Mouse (Mus musculus): ENCODE results near the gene Ak3. TPM values are rescaled to one million over a fixed set of nuclear protein-coding genes. Genes with fewer than 3 reads are reported as not detected.

The Ak3 gene
- polyA plus RNA-seq, 1 experiment from 2014 or later = 69.8 TPM

DNA sequence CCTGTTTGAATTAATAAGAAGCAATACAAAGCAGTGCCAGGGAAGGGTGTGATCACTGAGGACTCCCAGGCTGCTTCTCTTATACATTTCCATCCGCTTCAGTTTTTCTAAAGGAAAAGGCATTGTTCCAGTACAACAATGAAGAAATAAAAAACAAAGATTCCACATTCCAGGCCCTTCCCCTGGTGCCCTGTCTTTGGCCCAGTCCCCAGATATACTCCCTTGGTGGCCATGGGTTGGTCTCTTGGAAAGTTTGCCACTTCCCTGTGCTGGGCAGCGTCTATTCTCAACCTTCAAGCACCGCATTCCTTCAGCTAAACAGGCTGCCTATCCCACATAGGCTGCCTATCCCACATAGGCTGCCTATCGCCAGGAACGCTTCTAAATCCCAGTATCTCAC, 10.7 kb downstream of the Ak3 start:
- WGBS = 77% methylated on average over 5 of the region's 5 CpGs
- Histone ChIP-seq H3K4me1 (replicated peaks; ENCODE audit: control insufficient read depth, insufficient read depth, low read length) (no peaks in the 10 kb centered on the region), H3K9me3 (ENCODE audit: control insufficient read depth, low read length) (no peaks in the 10 kb centered on the region; the same call in 1 of the 2 replicates), H3K4me3 (replicated peaks; ENCODE audit: low read length) (no peak overlapping the region), H3K4me2 (replicated peaks) (no peak overlapping the region), H3K27ac (no peak overlapping the region), H3K36me3 (replicated peaks; ENCODE audit: control insufficient read depth, insufficient read depth) (peaks cover 15% of the 10 kb centered on the region), H3K27me3 (ENCODE audit: control insufficient read depth, insufficient read depth, low read length) (no peaks in the 10 kb centered on the region), H3K9ac (no peak overlapping the region)
- ATAC-seq (ENCODE audit: low FRiP score) (no peak), DNase-seq (ENCODE audit: low spot score) (no peak)

- Histone ChIP-seq H3K4me1 (replicated peaks; ENCODE audit: control insufficient read depth, insufficient read depth, low read length) (no peaks in the 10 kb centered on the region), H3K9ac (no peak overlapping the region), H3K36me3 (replicated peaks; ENCODE audit: control insufficient read depth, insufficient read depth) (peaks cover 15% of the 10 kb centered on the region), H3K4me2 (replicated peaks) (no peak overlapping the region), H3K4me3 (replicated peaks; ENCODE audit: low read length) (no peak overlapping the region), H3K27ac (no peak overlapping the region), H3K27me3 (ENCODE audit: control insufficient read depth, insufficient read depth, low read length) (no peaks in the 10 kb centered on the region), H3K9me3 (ENCODE audit: control insufficient read depth, low read length) (no peaks in the 10 kb centered on the region)
- no peak for ATAC-seq (ENCODE audit: low FRiP score)
- no peak for DNase-seq (ENCODE audit: low spot score)
Measured at GRCm38 (mm10) chr19:29032662-29033061, 15.1 kb downstream of the Ak3 start.

DNA sequence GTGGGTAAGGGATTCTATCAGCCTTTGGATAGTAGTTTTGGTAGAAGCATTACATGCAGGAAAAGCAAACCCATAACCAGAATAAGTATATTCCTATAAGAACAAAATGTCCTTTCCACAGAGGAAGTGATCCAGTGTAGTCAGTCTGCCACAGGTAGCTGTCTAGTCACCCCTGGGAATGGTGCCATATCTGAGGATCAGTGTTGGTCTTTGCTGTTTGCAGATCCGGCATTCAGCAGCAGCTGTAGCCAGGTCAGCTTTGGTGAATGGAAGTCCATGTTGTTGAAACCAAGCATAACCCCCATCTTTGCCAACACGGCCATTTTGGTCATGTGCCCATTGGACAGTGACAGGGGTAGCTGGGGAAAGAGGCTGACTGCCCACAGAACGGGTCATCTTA, 16.0 kb downstream of the Ak3 start:
- no peak overlapping the region for H3K9ac ChIP-seq
- H3K27me3 ChIP-seq (ENCODE audit: control insufficient read depth, insufficient read depth, low read length) = no peaks in the 10 kb centered on the region
- H3K36me3 ChIP-seq (replicated peaks; ENCODE audit: control insufficient read depth, insufficient read depth) = peaks cover 17% of the 10 kb centered on the region
- H3K9me3 ChIP-seq (ENCODE audit: control insufficient read depth, low read length) = no peaks in the 10 kb centered on the region
- H3K4me2 ChIP-seq (replicated peaks) = no peak overlapping the region
- H3K4me3 ChIP-seq (replicated peaks; ENCODE audit: low read length) = no peak overlapping the region
- no peak for ATAC-seq (ENCODE audit: low FRiP score)
- H3K4me1 ChIP-seq (replicated peaks; ENCODE audit: control insufficient read depth, insufficient read depth, low read length) = no peaks in the 10 kb centered on the region
- WGBS = 91% methylated on average over 3 of the region's 3 CpGs
- H3K27ac ChIP-seq = no peak overlapping the region
- DNase-seq (ENCODE audit: low spot score) = no peak

DNA sequence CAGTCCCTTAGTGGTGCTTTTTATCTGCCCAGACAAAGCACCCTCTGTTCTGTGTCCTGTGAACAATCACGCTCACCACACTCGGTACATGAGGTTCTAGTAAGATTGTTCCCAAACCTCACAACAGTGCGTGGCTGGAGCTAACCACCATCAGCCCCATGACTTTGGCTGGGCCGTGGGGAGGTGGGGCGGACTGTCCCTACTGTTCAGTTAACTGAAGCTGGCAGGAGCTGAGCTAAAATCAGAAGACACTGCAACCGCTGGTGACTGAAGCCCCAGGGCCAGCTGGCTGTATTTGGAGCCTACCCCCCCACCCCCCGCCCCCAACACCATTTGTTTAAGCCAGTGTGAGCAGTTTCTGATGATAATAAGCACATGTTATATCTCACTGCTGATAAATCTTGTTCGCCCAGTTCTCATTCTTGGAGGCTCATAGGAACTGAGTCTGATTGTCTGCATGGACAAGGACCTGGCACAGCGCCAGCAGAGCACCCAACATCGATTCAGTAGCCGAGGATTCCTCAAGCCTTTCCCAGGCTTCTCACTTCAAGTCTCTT, 23.3 kb downstream of the Ak3 start:
- Histone ChIP-seq H3K9me3 (ENCODE audit: control insufficient read depth, low read length) (no peaks in the 10 kb centered on the region), H3K9ac (0 out of 2 replicates have a peak overlapping the region, but pooled peaks have one; percentile 24), H3K4me3 (replicated peaks; ENCODE audit: low read length) (no peak overlapping the region), H3K4me2 (replicated peaks) (no peak overlapping the region), H3K27ac (peak overlapping the region; percentile 57; the same call in 1 of the 2 replicates), H3K4me1 (replicated peaks; ENCODE audit: control insufficient read depth, insufficient read depth, low read length) (no peaks in the 10 kb centered on the region; the same call in 1 of the 2 replicates), H3K27me3 (ENCODE audit: control insufficient read depth, insufficient read depth, low read length) (no peaks in the 10 kb centered on the region), H3K36me3 (replicated peaks; ENCODE audit: control insufficient read depth, insufficient read depth) (peaks cover 69% of the 10 kb centered on the region)
- DNase-seq (ENCODE audit: low spot score) (no peak), ATAC-seq (ENCODE audit: low FRiP score) (peak; percentile 48; the same call in 1 of the 2 replicates)
- 61% methylated on average over 11 of the region's 11 CpGs for WGBS

- H3K9me3 ChIP-seq (ENCODE audit: control insufficient read depth, low read length) = no peaks in the 10 kb centered on the region
- H3K4me2 ChIP-seq (replicated peaks) = no peak overlapping the region
- no peak for ATAC-seq (ENCODE audit: low FRiP score)
- no peaks in the 10 kb centered on the region; the same call in 1 of the 2 replicates for H3K4me1 ChIP-seq (replicated peaks; ENCODE audit: control insufficient read depth, insufficient read depth, low read length)
- DNase-seq (ENCODE audit: low spot score) = no peak
- 94% methylated on average over 7 of the region's 7 CpGs for WGBS
- peaks cover 84% of the 10 kb centered on the region for H3K36me3 ChIP-seq (replicated peaks; ENCODE audit: control insufficient read depth, insufficient read depth)
- H3K27me3 ChIP-seq (ENCODE audit: control insufficient read depth, insufficient read depth, low read length) = no peaks in the 10 kb centered on the region
- H3K9ac ChIP-seq = no peak overlapping the region
- no peak overlapping the region for H3K4me3 ChIP-seq (replicated peaks; ENCODE audit: low read length)
- no peak overlapping the region for H3K27ac ChIP-seq
Measured at GRCm38 (mm10) chr19:29021754-29022345, 25.9 kb downstream of the Ak3 start.

DNA sequence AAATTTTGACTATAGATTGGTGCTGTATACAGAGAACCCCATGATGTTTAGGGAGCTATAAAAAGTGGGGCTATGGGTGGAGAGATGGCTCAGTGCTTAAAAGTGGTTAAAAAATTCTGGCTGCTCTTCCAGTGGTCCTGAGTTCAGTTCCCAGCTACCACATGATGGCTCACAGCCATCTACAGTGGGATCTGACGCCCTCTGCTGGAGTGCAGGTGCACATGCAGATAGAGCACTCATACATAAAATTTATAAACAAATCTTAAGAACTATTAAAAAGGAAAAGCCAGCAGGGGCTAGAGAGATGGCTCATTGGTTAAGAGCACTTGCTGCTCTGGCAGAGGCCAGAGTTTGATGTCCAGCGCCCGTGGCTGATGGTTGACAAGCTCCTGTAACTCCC, 28.1 kb downstream of the Ak3 start:
- Histone ChIP-seq H3K27me3 (ENCODE audit: control insufficient read depth, insufficient read depth, low read length) (no peaks in the 10 kb centered on the region), H3K4me3 (replicated peaks; ENCODE audit: low read length) (no peak overlapping the region), H3K36me3 (replicated peaks; ENCODE audit: control insufficient read depth, insufficient read depth) (peaks cover 82% of the 10 kb centered on the region), H3K9me3 (ENCODE audit: control insufficient read depth, low read length) (no peaks in the 10 kb centered on the region), H3K4me2 (replicated peaks) (no peak overlapping the region), H3K9ac (no peak overlapping the region), H3K4me1 (replicated peaks; ENCODE audit: control insufficient read depth, insufficient read depth, low read length) (no peaks in the 10 kb centered on the region; the same call in 1 of the 2 replicates), H3K27ac (no peak overlapping the region)
- DNase-seq (ENCODE audit: low spot score) (no peak), ATAC-seq (ENCODE audit: low FRiP score) (no peak)
- WGBS = 94% methylated on average over 3 of the region's 3 CpGs

DNA sequence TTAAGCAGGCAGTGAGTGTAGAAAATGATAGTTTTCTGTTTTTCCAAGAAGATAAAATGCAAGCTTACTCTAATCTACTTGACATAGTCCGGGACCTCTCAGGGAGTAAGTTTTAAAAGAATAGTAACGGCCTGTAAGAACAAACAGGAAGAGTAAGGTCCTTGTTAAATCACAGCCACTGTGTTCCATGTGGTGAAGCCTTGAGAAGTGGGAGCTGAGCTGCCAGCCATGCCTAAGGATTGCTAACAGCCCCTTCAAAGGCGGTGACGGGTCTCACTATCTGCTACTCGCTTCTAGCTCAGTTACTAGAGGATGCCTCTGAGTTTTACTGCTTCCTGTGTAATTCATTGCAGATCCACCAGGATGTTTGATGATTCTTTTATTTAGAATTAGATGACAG, 31.0 kb downstream of the Ak3 start:
- no peak overlapping the region for H3K9ac ChIP-seq
- DNase-seq (ENCODE audit: low spot score) = no peak
- 85% methylated on average over 5 of the region's 5 CpGs for WGBS
- ATAC-seq (ENCODE audit: low FRiP score) = no peak
- no peak overlapping the region for H3K27ac ChIP-seq
- H3K4me3 ChIP-seq (replicated peaks; ENCODE audit: low read length) = no peak overlapping the region
- no peaks in the 10 kb centered on the region for H3K4me1 ChIP-seq (replicated peaks; ENCODE audit: control insufficient read depth, insufficient read depth, low read length)
- H3K4me2 ChIP-seq (replicated peaks) = no peak overlapping the region
- no peaks in the 10 kb centered on the region for H3K9me3 ChIP-seq (ENCODE audit: control insufficient read depth, low read length)
- peaks cover 81% of the 10 kb centered on the region for H3K36me3 ChIP-seq (replicated peaks; ENCODE audit: control insufficient read depth, insufficient read depth)
- no peaks in the 10 kb centered on the region for H3K27me3 ChIP-seq (ENCODE audit: control insufficient read depth, insufficient read depth, low read length)

- no peaks in the 10 kb centered on the region for H3K27me3 ChIP-seq (ENCODE audit: control insufficient read depth, insufficient read depth, low read length)
- no peak overlapping the region for H3K9ac ChIP-seq
- H3K9me3 ChIP-seq (ENCODE audit: control insufficient read depth, low read length) = no peaks in the 10 kb centered on the region
- H3K4me1 ChIP-seq (replicated peaks; ENCODE audit: control insufficient read depth, insufficient read depth, low read length) = no peaks in the 10 kb centered on the region
- H3K36me3 ChIP-seq (replicated peaks; ENCODE audit: control insufficient read depth, insufficient read depth) = peaks cover 79% of the 10 kb centered on the region
- ATAC-seq (ENCODE audit: low FRiP score) = no peak
- 95% methylated on average over 5 of the region's 5 CpGs for WGBS
- no peak for DNase-seq (ENCODE audit: low spot score)
- H3K4me3 ChIP-seq (replicated peaks; ENCODE audit: low read length) = no peak overlapping the region
- H3K4me2 ChIP-seq (replicated peaks) = no peak overlapping the region
- H3K27ac ChIP-seq = no peak overlapping the region
Measured at GRCm38 (mm10) chr19:29016204-29016765, 31.5 kb downstream of the Ak3 start.

- ATAC-seq (ENCODE audit: low FRiP score) (no peak), DNase-seq (ENCODE audit: low spot score) (no peak)
- H3K27me3 ChIP-seq (ENCODE audit: control insufficient read depth, insufficient read depth, low read length) = no peaks in the 10 kb centered on the region
- 90% methylated on average over 8 of the region's 8 CpGs for WGBS
- H3K4me2 ChIP-seq (replicated peaks) = no peak overlapping the region
- H3K4me1 ChIP-seq (replicated peaks; ENCODE audit: control insufficient read depth, insufficient read depth, low read length) = no peaks in the 10 kb centered on the region
- no peaks in the 10 kb centered on the region for H3K9me3 ChIP-seq (ENCODE audit: control insufficient read depth, low read length)
- H3K36me3 ChIP-seq (replicated peaks; ENCODE audit: control insufficient read depth, insufficient read depth) = peaks cover 77% of the 10 kb centered on the region
- no peak overlapping the region for H3K4me3 ChIP-seq (replicated peaks; ENCODE audit: low read length)
- no peak overlapping the region for H3K27ac ChIP-seq
- no peak overlapping the region for H3K9ac ChIP-seq
Measured at GRCm38 (mm10) chr19:29015410-29016203, 32.2 kb downstream of the Ak3 start.

Measured in hindbrain, embryonic 14.5 days (tissue).